Mouse (Mus musculus) limb, embryonic 14.5 days (tissue): ENCODE data around the gene Magi2. TPM values are rescaled to one million over a fixed set of nuclear protein-coding genes. Genes with fewer than 3 reads are reported as not detected.
A peak's percentile ranks its signal among the peaks of the same experiment; 100 is the strongest.

Experiments used
- ATAC-seq: fragments of 200-750 bp; cut with Nextera tagmentation; 2 replicates; pipeline ENCODE4 v1.8.0; 2017; ENCODE audit warnings: low read depth, moderate number of reproducible peaks, moderate TSS enrichment; ENCODE audit not compliant: low FRiP score
- DNase-seq: peaks from one replicate; pipeline ENCODE4 v3.0.0-alpha.2; 2015; ENCODE audit warnings: low spot score
- H3K27ac ChIP-seq: fragments of 300-500 bp; sonication (generic); replicated peaks from 2 replicates; pipeline ENCODE4 v1.5.1; 2014; ENCODE audit warnings: low read depth, mild to moderate bottlenecking, low read length, moderate library complexity, mixed read lengths
- H3K27me3 ChIP-seq: fragments of 300-500 bp; sonication (generic); 2 replicates; pipeline ENCODE4 v1.6.1; 2014; ENCODE audit warnings: low read length, mixed read lengths; ENCODE audit not compliant: control insufficient read depth, insufficient read depth
- H3K36me3 ChIP-seq: fragments of 300-500 bp; sonication (generic); 2 replicates; pipeline ENCODE4 v1.6.1; 2014; ENCODE audit warnings: mild to moderate bottlenecking, low read length, moderate library complexity, mixed read lengths; ENCODE audit not compliant: control insufficient read depth, insufficient read depth
- H3K4me1 ChIP-seq: fragments of 300-500 bp; sonication (generic); 2 replicates; pipeline ENCODE4 v1.6.1; 2014; ENCODE audit warnings: antibody characterized with exemption, low read length, mixed read lengths; ENCODE audit not compliant: control insufficient read depth, insufficient read depth
- H3K4me2 ChIP-seq: fragments of 300-500 bp; sonication (generic); replicated peaks from 2 replicates; pipeline ENCODE4 v1.6.1; 2014; ENCODE audit warnings: low read depth, mild to moderate bottlenecking, low read length, moderate library complexity; ENCODE audit not compliant: severe bottlenecking
- H3K4me3 ChIP-seq: fragments of 300-500 bp; sonication (generic); replicated peaks from 2 replicates; pipeline ENCODE4 v1.5.1; 2014; ENCODE audit warnings: low read length
- H3K9ac ChIP-seq: fragments of 300-500 bp; sonication (generic); 2 replicates; pipeline ENCODE4 v1.6.1; 2014; ENCODE audit warnings: mild to moderate bottlenecking, low read depth, low read length, moderate library complexity; ENCODE audit not compliant: severe bottlenecking
- H3K9me3 ChIP-seq: fragments of 300-500 bp; sonication (generic); 2 replicates; pipeline ENCODE4 v1.6.1; 2016; ENCODE audit warnings: low read length; ENCODE audit not compliant: control insufficient read depth
- POLR2A ChIP-seq: fragments of 200-500 bp; IDR thresholded peaks from 2 replicates; pipeline ENCODE4 v1.8.0; 2012; ENCODE audit warnings: inconsistent platforms, mild to moderate bottlenecking, moderate library complexity, borderline replicate concordance; ENCODE audit not compliant: insufficient read depth, insufficient read length; ENCODE audit errors: extremely low read depth
- whole genome bisulfite sequencing: fragments of 180-500 bp; shearing (Covaris S2); extraction: QIAGEN DNeasy Blood & Tissue Kit; methylation state at CpG from one replicate; pipeline ENCODE4 v1.1.7; 2014; 5-methylcytosine and 5-hydroxymethylcytosine counted together
- polyA plus RNA-seq, 2 experiments: library from polyadenylated mRNA; depleted of rRNA in 1 of 2; stranded (reverse) in 1 of 2; unstranded in 1 of 2; fragments of >200 nt; fragmentation: Nextera tagmentation in 1 of 2; extraction: Ambion mirVana in 1 of 2; gene quantifications; 2 replicates each; pipeline versions ENCODE4 v1.2.1 to v1.2.3; 2012 to 2014

The Magi2 gene
- polyA plus RNA-seq, 2 experiments: 4.0 to 4.5 TPM

DNA sequence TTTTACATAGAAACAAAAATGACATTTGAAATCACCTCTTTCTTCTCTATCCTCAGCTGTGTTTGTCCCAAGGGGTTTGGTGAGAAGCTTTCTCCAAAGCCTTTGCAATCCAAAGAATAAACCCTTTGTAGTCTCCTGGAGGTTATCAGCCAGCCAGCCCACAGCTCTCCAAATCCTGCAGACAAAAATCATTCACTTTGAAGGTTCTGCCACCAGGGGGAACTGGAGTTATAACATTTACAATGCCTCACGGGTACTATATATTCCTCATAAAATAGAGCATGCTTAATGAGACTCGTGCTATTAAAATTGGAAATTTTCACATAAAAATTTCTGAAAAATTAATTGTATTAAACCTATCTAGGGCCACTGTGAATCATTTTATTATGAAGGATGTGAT is 202.5 kb downstream of the Magi2 start:
- Histone ChIP-seq H3K4me3 (no peak overlapping the region), H3K4me1 (no peaks in the 10 kb centered on the region), H3K36me3 (no peaks in the 10 kb centered on the region), H3K27ac (no peak overlapping the region), H3K27me3 (no peaks in the 10 kb centered on the region), H3K9me3 (no peaks in the 10 kb centered on the region), H3K9ac (no peak overlapping the region), H3K4me2 (no peak overlapping the region)
- TF ChIP-seq POLR2A: no peak
- DNase-seq: peak; percentile 58
- ATAC-seq: peak; percentile 62; the same call in 1 of the 2 replicates
- WGBS: 14% methylated on average over 2 of the region's 2 CpGs

DNA sequence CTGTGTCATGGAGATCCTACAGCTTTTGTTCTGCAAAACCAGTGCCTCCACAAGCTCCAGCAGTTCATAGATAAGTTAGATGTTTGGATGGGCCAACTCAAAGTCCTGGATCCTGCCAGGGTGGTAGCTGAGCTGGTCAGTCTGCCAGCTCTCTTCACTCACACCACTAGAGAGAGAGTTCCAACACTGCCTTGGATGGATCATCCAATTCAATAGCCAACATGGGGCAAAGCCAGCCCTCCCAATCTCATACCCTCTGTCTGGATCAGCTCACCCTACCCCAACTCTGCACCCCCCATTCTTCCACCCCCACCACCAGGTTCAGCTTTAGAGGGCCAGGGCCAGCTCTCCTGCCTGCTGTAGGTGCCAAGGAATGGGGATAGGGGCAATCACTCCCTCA is 235.7 kb downstream of the Magi2 start:
- H3K4me3 ChIP-seq: no peak overlapping the region
- H3K27ac ChIP-seq: no peak overlapping the region
- DNase-seq (no peak), ATAC-seq (no peak)
- TF ChIP-seq POLR2A: no peak
- H3K4me2 ChIP-seq: no peak overlapping the region
- no peaks in the 10 kb centered on the region for H3K36me3 ChIP-seq
- no peak overlapping the region for H3K9ac ChIP-seq
- no peaks in the 10 kb centered on the region for H3K4me1 ChIP-seq
- H3K27me3 ChIP-seq: no peaks in the 10 kb centered on the region
- no peaks in the 10 kb centered on the region for H3K9me3 ChIP-seq

DNA sequence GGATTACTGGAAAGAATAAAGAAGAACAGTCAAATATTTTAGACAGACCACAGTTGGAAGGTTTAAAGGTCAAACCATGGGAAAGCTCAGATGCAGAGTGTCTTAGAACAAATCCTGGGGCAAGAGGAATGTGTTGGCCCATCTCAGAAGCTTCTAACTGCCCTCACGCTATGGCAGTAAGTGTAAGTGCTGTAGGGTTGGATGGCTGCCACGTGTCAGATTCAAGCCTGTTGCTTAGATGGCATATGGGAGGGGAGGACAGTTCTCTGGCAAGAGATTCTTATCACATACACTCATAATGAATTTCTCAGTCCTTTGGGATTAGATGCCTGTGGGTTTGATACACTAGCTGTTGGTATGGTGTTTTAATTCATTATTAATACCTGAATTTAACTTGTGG is 238.5 kb downstream of the Magi2 start:
- H3K27me3 ChIP-seq: no peaks in the 10 kb centered on the region
- DNase-seq (no peak), ATAC-seq (no peak)
- no peak for TF ChIP-seq POLR2A
- H3K9me3 ChIP-seq: no peaks in the 10 kb centered on the region
- no peak overlapping the region for H3K4me2 ChIP-seq
- no peaks in the 10 kb centered on the region for H3K4me1 ChIP-seq
- H3K9ac ChIP-seq: no peak overlapping the region
- no peak overlapping the region for H3K27ac ChIP-seq
- no peak overlapping the region for H3K4me3 ChIP-seq
- WGBS: 63% methylated on average over 2 of the region's 2 CpGs
- no peaks in the 10 kb centered on the region for H3K36me3 ChIP-seq

DNA sequence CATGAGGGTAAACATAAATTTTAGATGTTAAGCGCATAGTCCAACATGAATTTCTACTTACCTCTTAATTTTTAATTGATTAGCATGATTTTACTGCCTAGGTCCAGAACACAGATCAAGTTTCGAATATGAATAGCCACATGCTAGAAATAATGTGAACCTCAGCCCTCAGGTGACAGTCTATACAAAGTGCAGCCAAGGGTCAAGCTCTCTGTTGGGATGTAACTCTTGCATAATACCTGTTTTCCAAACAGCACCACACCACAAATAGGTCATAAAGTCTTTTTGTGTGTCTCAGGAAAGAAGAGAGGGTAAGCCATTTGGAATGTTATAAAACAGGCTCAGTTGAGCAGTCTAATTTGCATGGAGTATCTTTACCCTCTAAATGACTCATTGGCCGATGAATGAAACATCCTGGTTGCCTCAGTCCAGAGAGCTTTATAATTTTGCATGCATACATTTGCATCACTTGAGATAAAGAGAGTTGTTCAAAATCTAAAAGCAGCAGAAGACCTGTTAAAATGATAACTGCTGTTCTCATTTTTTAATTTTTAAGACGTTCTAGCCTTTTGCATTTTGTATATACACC is 246.1 kb downstream of the Magi2 start:
- ATAC-seq: no peak
- H3K9ac ChIP-seq: no peak overlapping the region
- H3K4me1 ChIP-seq: no peaks in the 10 kb centered on the region
- H3K9me3 ChIP-seq: no peaks in the 10 kb centered on the region
- DNase-seq: no peak
- H3K27ac ChIP-seq: no peak overlapping the region
- no peak overlapping the region for H3K4me3 ChIP-seq
- H3K27me3 ChIP-seq: no peaks in the 10 kb centered on the region
- WGBS: 79% methylated on average over 4 of the region's 4 CpGs
- H3K36me3 ChIP-seq: no peaks in the 10 kb centered on the region
- no peak overlapping the region for H3K4me2 ChIP-seq
- TF ChIP-seq POLR2A: no peak

DNA sequence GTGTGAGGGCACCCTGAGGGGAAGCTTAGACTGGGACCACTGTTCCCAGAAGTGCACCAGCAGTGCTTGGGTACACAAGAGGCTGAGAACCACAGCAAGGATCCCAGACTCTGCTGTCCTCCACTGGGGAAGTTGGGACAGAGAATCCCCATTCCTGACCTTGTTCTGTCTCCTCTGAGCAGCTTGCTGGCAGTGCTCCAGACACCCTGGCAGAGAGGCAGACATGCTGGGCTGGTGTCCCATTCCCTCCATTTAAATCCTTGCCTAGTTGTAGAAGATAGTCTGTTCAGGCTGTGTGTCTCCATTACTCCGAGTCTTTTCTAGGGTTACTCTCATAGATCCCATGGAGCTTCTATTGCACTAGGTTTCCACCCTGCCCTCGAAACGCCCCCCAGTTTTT is 256.1 kb downstream of the Magi2 start:
- ATAC-seq (no peak), DNase-seq (no peak)
- Histone ChIP-seq H3K9me3 (no peaks in the 10 kb centered on the region), H3K4me2 (no peak overlapping the region), H3K4me1 (no peaks in the 10 kb centered on the region), H3K9ac (no peak overlapping the region), H3K27ac (no peak overlapping the region), H3K4me3 (no peak overlapping the region), H3K36me3 (no peaks in the 10 kb centered on the region), H3K27me3 (no peaks in the 10 kb centered on the region)
- 86% methylated on average over 3 of the region's 3 CpGs for WGBS
- TF ChIP-seq POLR2A: no peak

DNA sequence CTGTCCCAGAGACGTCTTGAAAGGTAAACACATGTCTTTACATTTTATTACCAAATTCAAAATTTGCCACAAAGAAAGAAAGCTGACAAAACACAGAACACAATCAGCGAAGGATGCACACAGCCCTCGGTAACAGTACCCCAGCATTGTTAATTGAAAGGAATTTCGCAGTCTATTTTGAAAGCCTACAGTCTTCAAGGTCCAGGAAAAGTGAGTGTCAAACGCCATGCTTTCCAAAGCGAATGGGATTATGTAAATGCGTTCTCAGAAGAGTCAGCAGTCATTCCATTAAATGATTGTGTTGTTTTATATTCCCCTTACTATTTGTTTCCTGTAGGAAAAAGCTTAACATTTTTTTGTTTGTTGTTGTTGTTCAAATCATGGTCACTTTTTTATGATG is 261.1 kb downstream of the Magi2 start:
- no peak overlapping the region for H3K27ac ChIP-seq
- H3K9ac ChIP-seq: no peak overlapping the region
- DNase-seq (no peak), ATAC-seq (no peak)
- WGBS: 31% methylated on average over 7 of the region's 7 CpGs
- TF ChIP-seq POLR2A: no peak
- no peaks in the 10 kb centered on the region for H3K9me3 ChIP-seq
- H3K36me3 ChIP-seq: no peaks in the 10 kb centered on the region
- H3K4me2 ChIP-seq: no peak overlapping the region
- no peaks in the 10 kb centered on the region for H3K27me3 ChIP-seq
- H3K4me3 ChIP-seq: no peak overlapping the region
- no peaks in the 10 kb centered on the region for H3K4me1 ChIP-seq
